Mouse (Mus musculus): ENCODE data around the gene BC028528. TPM values are rescaled to one million over a fixed set of nuclear protein-coding genes. Genes with fewer than 3 reads are reported as not detected.
"Not testable (repeated sequence)": the region's sequence is repeated elsewhere in the genome, so short reads cannot be mapped to it uniquely, and the experiment has no call there.

Gene BC028528
- polyA plus RNA-seq, 1 experiment from 2014 or later: 12.3 TPM

GRCm38 (mm10) chr3:95929581-95930470 is 38.0 kb upstream of the BC028528 start:
- Histone ChIP-seq H3K4me3 (ENCODE audit: low read depth, low read length) (peak overlapping the region; percentile 85), H3K36me3 (ENCODE audit: control insufficient read depth, insufficient read depth, low read length) (peaks cover 4% of the 10 kb centered on the region; the same call in 1 of the 2 replicates), H3K4me1 (ENCODE audit: control insufficient read depth, insufficient read depth, low read length) (no peaks in the 10 kb centered on the region), H3K27me3 (ENCODE audit: control insufficient read depth, insufficient read depth, low read length) (peaks cover 2% of the 10 kb centered on the region; the same call in 1 of the 2 replicates), H3K4me2 (ENCODE audit: low read depth, low read length) (peak overlapping the region; percentile 67), H3K9me3 (ENCODE audit: control insufficient read depth, low read length) (no peaks in the 10 kb centered on the region), H3K27ac (ENCODE audit: low read depth, low read length) (peak overlapping the region; percentile 72), H3K9ac (replicated peaks; ENCODE audit: low read depth, low read length) (peak overlapping the region; percentile 77)
- ATAC-seq (ENCODE audit: low read depth): peak; percentile 54
- whole genome bisulfite sequencing: under 1% methylated on average over 105 of the region's 105 CpGs

GRCm38 (mm10) chr3:95928658-95929503 is 37.1 kb upstream of the BC028528 start, which contains the start of gene Anp32e:
Gene Anp32e (plus strand): TSS chr3:95929246.
- ATAC-seq (ENCODE audit: low read depth): peak; percentile 100

GRCm38 (mm10) chr3:95928261-95928657 is 36.5 kb upstream of the BC028528 start:
- peak overlapping the region; percentile 85 for H3K4me3 ChIP-seq (ENCODE audit: low read depth, low read length)
- ATAC-seq (ENCODE audit: low read depth): no peak
- H3K27ac ChIP-seq (ENCODE audit: low read depth, low read length): peak overlapping the region; percentile 49; the same call in 1 of the 2 replicates
- no peaks in the 10 kb centered on the region for H3K36me3 ChIP-seq (ENCODE audit: control insufficient read depth, insufficient read depth, low read length)
- H3K9me3 ChIP-seq (ENCODE audit: control insufficient read depth, low read length): no peaks in the 10 kb centered on the region
- no peaks in the 10 kb centered on the region for H3K4me1 ChIP-seq (ENCODE audit: control insufficient read depth, insufficient read depth, low read length)
- peaks cover 2% of the 10 kb centered on the region; the same call in 1 of the 2 replicates for H3K27me3 ChIP-seq (ENCODE audit: control insufficient read depth, insufficient read depth, low read length)
- 69% methylated on average over 6 of the region's 6 CpGs for WGBS
- no peak overlapping the region for H3K9ac ChIP-seq (replicated peaks; ENCODE audit: low read depth, low read length)
- peak overlapping the region; percentile 67 for H3K4me2 ChIP-seq (ENCODE audit: low read depth, low read length)

More at GRCm38 (mm10) chr3:95928658-95929503, 37.1 kb upstream of the BC028528 start, which contains the start of gene Anp32e:
- Histone ChIP-seq H3K4me1 (ENCODE audit: control insufficient read depth, insufficient read depth, low read length) (no peaks in the 10 kb centered on the region), H3K4me3 (ENCODE audit: low read depth, low read length) (peak within 1 kb of the TSS; percentile 85), H3K9me3 (ENCODE audit: control insufficient read depth, low read length) (no peaks in the 10 kb centered on the region), H3K27me3 (ENCODE audit: control insufficient read depth, insufficient read depth, low read length) (peaks cover 2% of the 10 kb centered on the region; the same call in 1 of the 2 replicates), H3K9ac (replicated peaks; ENCODE audit: low read depth, low read length) (peak within 1 kb of the TSS; percentile 77), H3K27ac (ENCODE audit: low read depth, low read length) (peak within 1 kb of the TSS; percentile 72), H3K36me3 (ENCODE audit: control insufficient read depth, insufficient read depth, low read length) (0 out of 2 replicates have a peak, but pooled peaks cover under 1% of the 10 kb centered on the region), H3K4me2 (ENCODE audit: low read depth, low read length) (peak within 1 kb of the TSS; percentile 67)
- 0% methylated on average over 49 of the region's 49 CpGs for WGBS

DNA sequence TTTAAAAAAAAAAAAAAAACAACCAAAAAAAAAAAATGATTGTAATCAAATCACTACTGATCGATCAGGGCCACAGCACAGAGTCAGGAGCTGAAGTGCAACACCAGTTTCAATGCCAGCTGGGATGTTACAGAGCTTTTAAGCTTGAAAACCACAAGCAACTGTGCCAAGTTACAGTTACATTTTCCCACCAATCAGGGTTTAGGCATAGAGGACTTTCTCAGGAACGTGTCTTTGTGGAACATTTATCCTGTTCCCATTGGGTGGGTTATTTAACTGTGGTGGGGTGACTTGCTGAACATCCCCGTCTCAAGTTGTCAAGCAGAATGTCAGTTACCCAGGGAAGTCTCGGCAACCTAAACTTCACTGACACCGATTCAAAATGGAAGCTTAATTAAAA is 33.3 kb upstream of the BC028528 start:
- Histone ChIP-seq H3K36me3 (ENCODE audit: control insufficient read depth, insufficient read depth, low read length) (no peaks in the 10 kb centered on the region), H3K9ac (replicated peaks; ENCODE audit: low read depth, low read length) (no peak overlapping the region), H3K27ac (ENCODE audit: low read depth, low read length) (no peak overlapping the region), H3K9me3 (ENCODE audit: control insufficient read depth, low read length) (no peaks in the 10 kb centered on the region), H3K27me3 (ENCODE audit: control insufficient read depth, insufficient read depth, low read length) (peaks cover 2% of the 10 kb centered on the region; the same call in 1 of the 2 replicates), H3K4me3 (ENCODE audit: low read depth, low read length) (no peak overlapping the region), H3K4me2 (ENCODE audit: low read depth, low read length) (no peak overlapping the region), H3K4me1 (ENCODE audit: control insufficient read depth, insufficient read depth, low read length) (no peaks in the 10 kb centered on the region)
- WGBS: 86% methylated on average over 5 of the region's 5 CpGs
- ATAC-seq (ENCODE audit: low read depth): no peak

GRCm38 (mm10) chr3:95924185-95924584 is 32.4 kb upstream of the BC028528 start:
- Histone ChIP-seq H3K27me3 (ENCODE audit: control insufficient read depth, insufficient read depth, low read length) (no peaks in the 10 kb centered on the region), H3K9ac (replicated peaks; ENCODE audit: low read depth, low read length) (no peak overlapping the region), H3K4me3 (ENCODE audit: low read depth, low read length) (no peak overlapping the region), H3K36me3 (ENCODE audit: control insufficient read depth, insufficient read depth, low read length) (no peaks in the 10 kb centered on the region), H3K9me3 (ENCODE audit: control insufficient read depth, low read length) (no peaks in the 10 kb centered on the region), H3K4me2 (ENCODE audit: low read depth, low read length) (no peak overlapping the region), H3K27ac (ENCODE audit: low read depth, low read length) (no peak overlapping the region), H3K4me1 (ENCODE audit: control insufficient read depth, insufficient read depth, low read length) (no peaks in the 10 kb centered on the region)
- WGBS: 76% methylated on average over 4 of the region's 4 CpGs
- ATAC-seq (ENCODE audit: low read depth): no peak

DNA sequence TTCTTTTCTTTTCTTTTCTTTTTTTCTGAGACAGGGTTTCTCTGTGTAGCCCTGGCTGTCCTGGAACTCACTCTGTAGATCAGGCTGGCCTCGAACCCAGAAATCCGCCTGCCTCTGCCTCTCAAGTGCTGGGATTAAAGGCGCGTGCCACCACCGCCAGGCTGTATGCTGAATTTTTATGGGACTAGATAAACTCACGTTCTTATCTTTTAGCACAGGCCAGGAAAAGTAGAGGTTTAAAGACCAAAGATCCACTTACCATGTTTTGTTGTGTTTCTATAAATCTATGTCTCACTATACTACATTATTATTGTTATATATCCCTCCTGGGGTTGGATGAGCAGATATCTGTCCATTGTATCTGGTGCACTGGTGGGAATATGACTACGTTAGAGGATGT is 31.6 kb upstream of the BC028528 start:
- H3K4me2 ChIP-seq (ENCODE audit: low read depth, low read length); H3K36me3 ChIP-seq (ENCODE audit: control insufficient read depth, insufficient read depth, low read length); H3K27ac ChIP-seq (ENCODE audit: low read depth, low read length); H3K4me1 ChIP-seq (ENCODE audit: control insufficient read depth, insufficient read depth, low read length); H3K27me3 ChIP-seq (ENCODE audit: control insufficient read depth, insufficient read depth, low read length); ATAC-seq (ENCODE audit: low read depth); H3K9ac ChIP-seq (replicated peaks; ENCODE audit: low read depth, low read length); H3K9me3 ChIP-seq (ENCODE audit: control insufficient read depth, low read length); H3K4me3 ChIP-seq (ENCODE audit: low read depth, low read length): not testable (repeated sequence)
- 90% methylated on average over 7 of the region's 7 CpGs for WGBS

DNA sequence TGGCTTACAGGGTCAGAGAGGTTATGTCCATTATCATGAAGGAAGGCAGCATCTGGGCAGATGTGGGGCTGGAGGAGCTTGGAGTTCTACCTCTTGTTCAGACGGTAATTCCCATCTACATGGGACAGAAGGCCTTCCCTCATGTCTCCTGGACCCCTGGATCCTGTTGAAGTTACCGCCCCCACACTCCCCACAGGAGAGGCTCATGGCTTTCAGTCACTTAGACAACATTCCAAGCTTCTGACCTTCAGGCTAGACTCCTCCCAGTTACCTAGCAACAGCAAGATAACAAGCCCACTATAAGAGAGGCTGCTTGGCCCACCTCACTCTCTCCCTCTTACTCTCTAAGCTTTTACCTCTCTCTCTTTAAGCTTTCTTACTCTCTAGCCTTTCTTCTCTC is 28.7 kb upstream of the BC028528 start:
- not testable (repeated sequence) for H3K4me3 ChIP-seq (ENCODE audit: low read depth, low read length)

DNA sequence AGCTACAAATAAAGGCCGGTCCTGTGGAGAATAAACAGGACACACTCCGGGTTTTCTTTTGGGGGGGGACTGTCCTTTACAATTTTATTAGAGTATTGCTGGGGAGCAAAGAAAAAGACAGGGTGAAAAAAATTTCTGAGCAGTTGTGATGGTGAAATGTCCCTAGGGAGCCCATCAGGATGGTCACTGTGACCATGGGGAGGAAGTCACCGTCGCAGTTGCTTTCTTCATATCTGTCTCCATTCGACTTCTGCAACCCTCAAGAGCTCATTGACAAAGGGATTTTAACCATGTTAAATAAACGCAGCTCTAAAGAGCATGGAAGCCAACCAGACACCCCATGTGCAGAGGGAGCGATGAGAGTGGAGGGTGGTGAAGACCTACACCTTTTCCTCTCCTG is 25.0 kb upstream of the BC028528 start:
- H3K9ac ChIP-seq (replicated peaks; ENCODE audit: low read depth, low read length): no peak overlapping the region
- WGBS: 78% methylated on average over 7 of the region's 7 CpGs
- H3K4me2 ChIP-seq (ENCODE audit: low read depth, low read length): no peak overlapping the region
- H3K27me3 ChIP-seq (ENCODE audit: control insufficient read depth, insufficient read depth, low read length): no peaks in the 10 kb centered on the region
- H3K36me3 ChIP-seq (ENCODE audit: control insufficient read depth, insufficient read depth, low read length): no peaks in the 10 kb centered on the region
- no peak for ATAC-seq (ENCODE audit: low read depth)
- no peak overlapping the region for H3K27ac ChIP-seq (ENCODE audit: low read depth, low read length)
- no peaks in the 10 kb centered on the region for H3K9me3 ChIP-seq (ENCODE audit: control insufficient read depth, low read length)
- H3K4me1 ChIP-seq (ENCODE audit: control insufficient read depth, insufficient read depth, low read length): no peaks in the 10 kb centered on the region
- H3K4me3 ChIP-seq (ENCODE audit: low read depth, low read length): no peak overlapping the region

More for the DNA sequence above, 28.7 kb upstream of the BC028528 start:
- H3K9ac ChIP-seq (replicated peaks; ENCODE audit: low read depth, low read length); H3K27me3 ChIP-seq (ENCODE audit: control insufficient read depth, insufficient read depth, low read length); H3K27ac ChIP-seq (ENCODE audit: low read depth, low read length); H3K36me3 ChIP-seq (ENCODE audit: control insufficient read depth, insufficient read depth, low read length); H3K4me1 ChIP-seq (ENCODE audit: control insufficient read depth, insufficient read depth, low read length); H3K9me3 ChIP-seq (ENCODE audit: control insufficient read depth, low read length); ATAC-seq (ENCODE audit: low read depth); H3K4me2 ChIP-seq (ENCODE audit: low read depth, low read length): not testable (repeated sequence)
- WGBS: 64% methylated on average over 2 of the region's 2 CpGs
